Mouse (Mus musculus) limb, embryonic 11.5 days (tissue): ENCODE data around the gene Zfp982. TPM values are rescaled to one million over a fixed set of nuclear protein-coding genes. Genes with fewer than 3 reads are reported as not detected.
"Not testable (repeated sequence)": the region's sequence is repeated elsewhere in the genome, so short reads cannot be mapped to it uniquely, and the experiment has no call there.

Source experiments
- ATAC-seq: fragments of 200-750 bp; cut with Nextera tagmentation; 2 replicates; pipeline ENCODE4 v1.8.0; 2017; ENCODE audit warnings: low read depth; ENCODE audit not compliant: insufficient number of reproducible peaks, low FRiP score, low TSS enrichment
- DNase-seq: peaks from one replicate; pipeline ENCODE4 v3.0.0-alpha.2; 2015; ENCODE audit warnings: low spot score
- H3K27ac ChIP-seq: fragments of 300-500 bp; sonication (generic); replicated peaks from 2 replicates; pipeline ENCODE4 v1.5.1; 2014; ENCODE audit warnings: low read depth, mild to moderate bottlenecking, low read length
- H3K27me3 ChIP-seq: fragments of 300-500 bp; sonication (generic); 2 replicates; pipeline ENCODE4 v1.6.1; 2014; ENCODE audit warnings: mild to moderate bottlenecking, low read length, mixed read lengths; ENCODE audit not compliant: control insufficient read depth, insufficient read depth
- H3K36me3 ChIP-seq: fragments of 300-500 bp; sonication (generic); 2 replicates; pipeline ENCODE4 v1.6.1; 2014; ENCODE audit warnings: mild to moderate bottlenecking, low read length, moderate library complexity, mixed read lengths; ENCODE audit not compliant: control insufficient read depth, insufficient read depth
- H3K4me1 ChIP-seq: fragments of 300-500 bp; sonication (generic); 2 replicates; pipeline ENCODE4 v1.6.1; 2014; ENCODE audit warnings: low read length, mixed read lengths; ENCODE audit not compliant: control insufficient read depth, insufficient read depth
- H3K4me2 ChIP-seq: fragments of 300-500 bp; sonication (generic); 2 replicates; pipeline ENCODE4 v1.6.1; 2014; ENCODE audit warnings: low read depth, mild to moderate bottlenecking, moderate library complexity; ENCODE audit not compliant: severe bottlenecking
- H3K4me3 ChIP-seq: fragments of 300-500 bp; sonication (generic); 2 replicates; pipeline ENCODE4 v1.5.1; 2014; ENCODE audit warnings: low read depth, low read length
- H3K9ac ChIP-seq: fragments of 300-500 bp; sonication (generic); 2 replicates; pipeline ENCODE4 v1.6.1; 2014; ENCODE audit warnings: mild to moderate bottlenecking, low read length
- H3K9me3 ChIP-seq: fragments of 300-500 bp; sonication (generic); 2 replicates; pipeline ENCODE4 v1.6.1; 2016; ENCODE audit warnings: low read length; ENCODE audit not compliant: control insufficient read depth
- WGBS: fragments of 180-500 bp; shearing (Covaris S2); extraction: QIAGEN DNeasy Blood & Tissue Kit; methylation state at CpG from one replicate; pipeline ENCODE4 v1.1.7; 2014; 5-methylcytosine and 5-hydroxymethylcytosine counted together
- polyA plus RNA-seq: library from polyadenylated mRNA; unstranded; fragments of >200 nt; fragmentation: Nextera tagmentation; extraction: Ambion mirVana; gene quantifications from 2 replicates; pipeline ENCODE4 v1.2.1, GENCODE M21; 2014

Zfp982 gene
- polyA plus RNA-seq, 1 experiment from 2014 or later, result 8.2 TPM

- peaks cover 21% of the 10 kb centered on the region; the same call in 1 of the 2 replicates for H3K9me3 ChIP-seq
These were observed 47.7 kb downstream of the Zfp982 start, which contains the start of gene Gm16503 for GRCm38 (mm10) chr4:147539918-147540317. Gene Gm16503 (plus strand): TSS chr4:147540218.

GRCm38 (mm10) chr4:147541105-147541504, 48.9 kb downstream of the Zfp982 start:
- no peak for ATAC-seq
- peaks cover 19% of the 10 kb centered on the region; the same call in 1 of the 2 replicates for H3K9me3 ChIP-seq
- no peak for DNase-seq

More at GRCm38 (mm10) chr4:147539918-147540317, 47.7 kb downstream of the Zfp982 start, which contains the start of gene Gm16503:
- H3K27me3 ChIP-seq, H3K9ac ChIP-seq, DNase-seq, H3K4me2 ChIP-seq, H3K36me3 ChIP-seq, H3K27ac ChIP-seq, H3K4me1 ChIP-seq, H3K4me3 ChIP-seq, ATAC-seq: not testable (repeated sequence)
- 84% methylated on average over 3 of the region's 3 CpGs for WGBS

GRCm38 (mm10) chr4:147553071-147553470, 60.9 kb downstream of the Zfp982 start, which contains the start of gene Zfp985:
Gene Zfp985 (plus strand): TSS chr4:147553277.
- not testable (repeated sequence) for H3K4me3 ChIP-seq, H3K9me3 ChIP-seq, DNase-seq, ATAC-seq, H3K9ac ChIP-seq, H3K36me3 ChIP-seq, H3K27me3 ChIP-seq, H3K4me2 ChIP-seq, H3K4me1 ChIP-seq, H3K27ac ChIP-seq
- WGBS, result 77% methylated on average over 5 of the region's 5 CpGs

More at GRCm38 (mm10) chr4:147541105-147541504, 48.9 kb downstream of the Zfp982 start:
- Histone ChIP-seq H3K9ac (no peak overlapping the region), H3K4me3 (no peak overlapping the region), H3K4me2 (no peak overlapping the region), H3K36me3 (no peaks in the 10 kb centered on the region), H3K27ac (no peak overlapping the region), H3K27me3 (no peaks in the 10 kb centered on the region), H3K4me1 (no peaks in the 10 kb centered on the region)

- WGBS, result 76% methylated on average over 2 of the region's 2 CpGs
- H3K4me1 ChIP-seq, H3K27me3 ChIP-seq, H3K4me3 ChIP-seq, H3K4me2 ChIP-seq, ATAC-seq, H3K9me3 ChIP-seq, H3K9ac ChIP-seq, H3K36me3 ChIP-seq, H3K27ac ChIP-seq, DNase-seq: not testable (repeated sequence)
These were observed 62.1 kb downstream of the Zfp982 start for GRCm38 (mm10) chr4:147554361-147554760.

GRCm38 (mm10) chr4:147556921-147557320, 64.7 kb downstream of the Zfp982 start:
- H3K4me3 ChIP-seq, H3K27ac ChIP-seq, ATAC-seq, H3K4me2 ChIP-seq, H3K9me3 ChIP-seq, H3K9ac ChIP-seq, H3K4me1 ChIP-seq, H3K36me3 ChIP-seq, H3K27me3 ChIP-seq, DNase-seq: not testable (repeated sequence)
- WGBS, result 60% methylated on average over 1 of the region's 1 CpGs

GRCm38 (mm10) chr4:147558011-147558410, 65.8 kb downstream of the Zfp982 start:
- not testable (repeated sequence) for H3K4me1 ChIP-seq, H3K27ac ChIP-seq, H3K27me3 ChIP-seq, ATAC-seq, H3K4me2 ChIP-seq, DNase-seq, H3K9me3 ChIP-seq, H3K9ac ChIP-seq, H3K4me3 ChIP-seq, H3K36me3 ChIP-seq

GRCm38 (mm10) chr4:147559096-147559495, 66.9 kb downstream of the Zfp982 start:
- not testable (repeated sequence) for H3K27me3 ChIP-seq, H3K4me1 ChIP-seq, H3K4me3 ChIP-seq, H3K9ac ChIP-seq, ATAC-seq, H3K27ac ChIP-seq, DNase-seq, H3K9me3 ChIP-seq, H3K36me3 ChIP-seq, H3K4me2 ChIP-seq
- 82% methylated on average over 1 of the region's 1 CpGs for WGBS

Other genes with a start within 250 kb of the Zfp982 start
- gene Zfp988, start 186.7 kb upstream of the Zfp982 start, polyA plus RNA-seq, result 0.11 and 0.15 TPM in 2 replicates
- gene Zfp978, start 131.1 kb upstream of the Zfp982 start, polyA plus RNA-seq, result not detected in 2 replicates
- gene Gm16503, start 47.8 kb downstream of the Zfp982 start, polyA plus RNA-seq, result 0.39 and 0.47 TPM in 2 replicates
- 0.07 and 0.09 TPM in 2 replicates for gene Zfp985, start 60.9 kb downstream of the Zfp982 start, polyA plus RNA-seq
- 3.1 TPM in 2 replicates for gene Zfp979, start 150.1 kb downstream of the Zfp982 start, polyA plus RNA-seq
- gene Zfp534, start 210.1 kb downstream of the Zfp982 start, polyA plus RNA-seq, result not detected in 2 replicates